Mouse (Mus musculus) forebrain, embryonic 16.5 days (tissue): ENCODE measurements around the gene Zfyve19. TPM values are rescaled to one million over a fixed set of nuclear protein-coding genes. Genes with fewer than 3 reads are reported as not detected.

Experiments used
- ATAC-seq: fragments of 200-750 bp; cut with Nextera tagmentation; 2 replicates; pipeline ENCODE4 v1.8.0; 2017; ENCODE audit warnings: mild to moderate bottlenecking, moderate library complexity
- H3K27ac ChIP-seq: fragments of 300-500 bp; sonication (generic); 2 replicates; pipeline ENCODE4 v1.5.1; 2014; ENCODE audit warnings: low read length, control low read depth
- H3K27me3 ChIP-seq: fragments of 300-500 bp; sonication (generic); replicated peaks from 2 replicates; pipeline ENCODE4 v1.6.1; 2014; ENCODE audit warnings: low read length; ENCODE audit not compliant: control insufficient read depth, insufficient read depth
- H3K36me3 ChIP-seq: fragments of 300-500 bp; sonication (generic); 2 replicates; pipeline ENCODE4 v1.6.1; 2014; ENCODE audit not compliant: control insufficient read depth, insufficient read depth
- H3K4me1 ChIP-seq: fragments of 300-500 bp; sonication (generic); replicated peaks from 2 replicates; pipeline ENCODE4 v1.6.1; 2014; ENCODE audit warnings: low read length; ENCODE audit not compliant: control insufficient read depth, insufficient read depth
- H3K4me2 ChIP-seq: fragments of 300-500 bp; sonication (generic); 2 replicates; pipeline ENCODE4 v1.6.1; 2014; ENCODE audit warnings: mild to moderate bottlenecking, low read length, control low read depth
- H3K4me3 ChIP-seq: fragments of 300-500 bp; sonication (generic); replicated peaks from 2 replicates; pipeline ENCODE4 v1.5.1; 2014; ENCODE audit warnings: mild to moderate bottlenecking, low read length, control low read depth
- H3K9ac ChIP-seq: fragments of 300-500 bp; sonication (generic); replicated peaks from 2 replicates; pipeline ENCODE4 v1.6.1; 2014; ENCODE audit warnings: low read depth, low read length, control low read depth
- H3K9me3 ChIP-seq: fragments of 300-500 bp; sonication (generic); 2 replicates; pipeline ENCODE4 v1.6.1; 2016; ENCODE audit warnings: low read length; ENCODE audit not compliant: control insufficient read depth
- WGBS: fragments of 180-500 bp; shearing (Covaris S2); extraction: QIAGEN DNeasy Blood & Tissue Kit; methylation state at CpG from one replicate; pipeline ENCODE4 v1.1.7; 2014; 5-methylcytosine and 5-hydroxymethylcytosine counted together
- polyA plus RNA-seq: library from polyadenylated mRNA; unstranded; fragments of >200 nt; fragmentation: Nextera tagmentation; extraction: Ambion mirVana; gene quantifications from 2 replicates; pipeline ENCODE4 v1.2.1, GENCODE M21; 2015

Gene Zfyve19
- polyA plus RNA-seq, 1 experiment from 2014 or later = 66.9 TPM

GRCm38 (mm10) chr2:119262978-119263377 lies 54.6 kb downstream of the Zfyve19 start:
- no peaks in the 10 kb centered on the region for H3K36me3 ChIP-seq
- H3K9me3 ChIP-seq = no peaks in the 10 kb centered on the region
- H3K4me3 ChIP-seq = no peak overlapping the region
- no peak overlapping the region for H3K9ac ChIP-seq
- no peak overlapping the region for H3K27ac ChIP-seq
- H3K27me3 ChIP-seq = no peaks in the 10 kb centered on the region
- H3K4me1 ChIP-seq = no peaks in the 10 kb centered on the region
- ATAC-seq = no peak
- 28% methylated on average over 8 of the region's 8 CpGs for WGBS
- H3K4me2 ChIP-seq = no peak overlapping the region

GRCm38 (mm10) chr2:119263813-119264212 lies 55.4 kb downstream of the Zfyve19 start:
- no peak overlapping the region for H3K9ac ChIP-seq
- WGBS = 81% methylated on average over 5 of the region's 5 CpGs
- H3K4me3 ChIP-seq = no peak overlapping the region
- no peak overlapping the region for H3K4me2 ChIP-seq
- H3K4me1 ChIP-seq = no peaks in the 10 kb centered on the region
- ATAC-seq = no peak
- no peaks in the 10 kb centered on the region for H3K27me3 ChIP-seq
- no peaks in the 10 kb centered on the region for H3K9me3 ChIP-seq
- no peak overlapping the region for H3K27ac ChIP-seq
- H3K36me3 ChIP-seq = no peaks in the 10 kb centered on the region

Other genes with a start within 250 kb of the Zfyve19 start
- 41.6 and 46.1 TPM in 2 replicates for gene Ccdc32, start 179.2 kb upstream of the Zfyve19 start, polyA plus RNA-seq
- gene Rpusd2, start 173.8 kb upstream of the Zfyve19 start, polyA plus RNA-seq = 5.0 and 5.1 TPM in 2 replicates
- gene Knl1, start 161.5 kb upstream of the Zfyve19 start, polyA plus RNA-seq = 23.9 and 26.2 TPM in 2 replicates
- gene Rad51, start 95.8 kb upstream of the Zfyve19 start, polyA plus RNA-seq = 17.6 and 20.3 TPM in 2 replicates
- 59.6 and 65.3 TPM in 2 replicates for gene Rmdn3, start 51.6 kb upstream of the Zfyve19 start, polyA plus RNA-seq
- 0.47 and 0.55 TPM in 2 replicates for gene Gchfr, start 40.8 kb upstream of the Zfyve19 start, polyA plus RNA-seq
- 1.1 and 1.3 TPM in 2 replicates for gene Gm14137, start 34.1 kb upstream of the Zfyve19 start, polyA plus RNA-seq
- gene Dnajc17, start 178 bp downstream of the Zfyve19 start, polyA plus RNA-seq = 21.3 and 24.6 TPM in 2 replicates
- not detected in 2 replicates for gene Ppp1r14d, start 21.3 kb downstream of the Zfyve19 start, polyA plus RNA-seq
- gene Spint1, start 28.7 kb downstream of the Zfyve19 start, polyA plus RNA-seq = 0.44 and 0.57 TPM in 2 replicates
- 24.8 and 31.8 TPM in 2 replicates for gene Rhov, start 62.7 kb downstream of the Zfyve19 start, polyA plus RNA-seq
- gene Vps18, start 80.1 kb downstream of the Zfyve19 start, polyA plus RNA-seq = 32.5 and 33.6 TPM in 2 replicates
- 4.8 and 5.5 TPM in 2 replicates for gene Dll4, start 117.2 kb downstream of the Zfyve19 start, polyA plus RNA-seq
- 4.6 and 11.3 TPM in 2 replicates for gene Chac1, start 142.6 kb downstream of the Zfyve19 start, polyA plus RNA-seq